Mouse (Mus musculus): ENCODE data around the gene 1700018B08Rik.

GRCm38 (mm10) chr8:121528790-121529189, 15.3 kb downstream of the 1700018B08Rik start:
- TF ChIP-seq CTCF (IDR thresholded peaks at IDR 0.05; ENCODE audit: control insufficient read depth, insufficient read depth, low read length) (no peak), POLR2A (IDR thresholded peaks at IDR 0.05; ENCODE audit: borderline replicate concordance, control insufficient read depth, low read depth, low read length) (no peak)
